Mouse (Mus musculus): ENCODE measurements around the gene Entpd5. TPM values are rescaled to one million over a fixed set of nuclear protein-coding genes. Genes with fewer than 3 reads are reported as not detected.
A peak's percentile ranks its signal among the peaks of the same experiment; 100 is the strongest.
"Not testable (repeated sequence)": the region's sequence is repeated elsewhere in the genome, so short reads cannot be mapped to it uniquely, and the experiment has no call there.

The Entpd5 gene
- total RNA-seq, 2 experiments from 2014 or later, result 74.0 to 80.2 TPM

DNA sequence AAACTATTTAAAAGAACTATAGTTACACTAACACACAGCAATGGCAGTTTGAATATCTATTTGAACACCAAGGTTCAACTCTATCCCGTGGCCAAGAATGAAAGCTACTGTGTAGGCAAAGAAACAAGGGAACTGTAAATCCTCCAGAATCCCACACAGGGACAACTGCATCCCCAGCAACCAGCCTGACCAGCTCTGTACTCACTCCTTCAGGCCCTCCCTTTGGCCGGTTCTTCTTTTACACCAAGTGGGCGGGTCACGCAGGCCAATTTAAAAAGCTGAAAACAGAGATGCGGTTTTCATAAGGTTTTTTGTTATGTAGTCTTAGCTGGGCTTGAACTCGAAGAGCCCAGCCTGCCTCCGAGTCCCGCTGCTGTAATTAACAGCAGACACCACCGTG is 9.7 kb downstream of the Entpd5 start:
- no peak for DNase-seq

DNA sequence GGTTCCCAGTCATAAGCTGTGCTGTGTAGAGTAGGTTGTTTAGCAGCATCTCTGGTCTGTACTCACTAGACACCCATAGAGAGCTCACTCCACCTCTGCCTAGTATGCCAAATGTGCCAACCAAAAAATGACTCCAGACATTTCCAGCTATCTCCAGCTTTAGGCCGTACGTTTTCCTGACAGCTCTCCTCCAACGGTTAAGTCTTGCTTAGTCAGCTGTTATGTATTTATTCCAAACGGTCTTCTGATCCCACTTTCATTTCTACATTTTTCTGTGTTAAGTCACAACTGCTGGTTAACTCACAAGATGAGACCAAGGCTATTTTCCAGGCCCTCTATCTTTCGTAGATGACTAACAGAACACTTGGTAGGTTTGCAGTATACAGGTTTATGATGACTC is 10.2 kb downstream of the Entpd5 start:
- DNase-seq, result no peak

DNA sequence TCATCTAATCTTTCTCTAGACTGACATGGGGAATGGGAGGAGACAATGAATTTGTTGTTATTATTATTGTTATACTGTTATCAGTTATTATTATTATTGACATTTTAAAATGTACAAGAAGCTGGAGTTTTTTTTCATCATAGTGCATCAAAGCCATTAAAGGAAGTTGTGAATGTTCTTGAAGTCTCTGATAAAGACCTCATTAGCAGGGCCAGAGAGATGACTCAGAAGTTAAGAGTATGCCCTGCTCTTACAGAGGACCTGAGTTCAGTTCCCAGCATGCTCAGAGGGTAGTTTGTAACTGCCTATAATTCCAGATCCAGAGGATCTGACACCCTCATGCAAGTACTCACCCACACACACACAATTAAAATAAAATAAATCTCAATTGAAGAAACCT is 11.1 kb downstream of the Entpd5 start:
- DNase-seq, result no peak

DNA sequence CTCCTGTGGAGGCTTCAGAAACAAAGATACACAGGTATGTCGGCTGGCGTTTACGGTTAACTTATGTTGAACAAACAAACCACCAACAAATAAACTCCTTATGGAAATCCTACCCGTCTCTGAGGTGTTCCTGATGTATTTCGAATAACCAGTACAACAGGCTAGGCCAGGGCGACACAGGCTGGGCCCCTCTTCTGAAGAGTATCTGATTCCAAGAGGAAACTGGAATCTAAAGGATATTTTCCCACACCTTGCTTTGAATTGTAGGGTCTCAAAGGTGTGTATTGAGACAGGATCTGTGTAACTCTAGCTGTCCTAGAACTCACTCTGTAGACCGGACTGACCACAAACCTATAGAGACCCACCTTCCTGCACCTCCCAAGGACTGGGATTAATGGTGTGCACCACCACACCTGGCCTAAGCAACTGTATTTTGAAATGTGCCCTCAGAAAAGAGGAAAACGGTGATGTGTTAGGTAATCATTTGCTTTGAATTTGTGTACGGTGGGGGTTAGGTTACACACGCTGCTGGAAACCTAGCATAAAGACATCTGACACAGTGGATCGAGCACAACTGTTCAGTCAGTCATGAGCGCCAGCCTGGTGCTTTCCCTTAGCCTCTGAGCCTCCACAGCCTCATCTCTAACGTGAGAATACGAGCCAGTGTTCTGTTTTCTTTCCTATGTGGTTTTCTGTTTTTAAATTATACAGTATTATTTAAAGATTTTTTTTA is 11.7 kb downstream of the Entpd5 start:
- DNase-seq, result no peak

DNA sequence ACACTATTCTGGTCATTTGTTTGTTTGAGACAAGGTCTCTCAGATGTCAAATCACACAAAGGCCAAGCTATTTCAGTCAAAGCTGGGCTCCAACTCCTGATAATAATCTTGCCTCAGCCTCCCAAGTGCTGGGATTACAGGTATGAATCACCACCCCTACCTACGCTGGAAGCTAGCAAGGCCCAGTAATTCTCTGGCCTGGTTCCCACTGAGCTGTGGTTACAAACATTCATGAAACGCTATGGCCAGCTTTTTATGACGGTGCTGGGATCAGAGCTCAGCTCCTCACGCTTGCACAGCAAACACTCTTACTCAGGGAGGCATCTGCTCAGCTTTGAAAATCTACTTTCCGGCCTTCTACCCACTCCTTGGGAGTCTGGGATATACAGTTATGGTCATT is 15.0 kb downstream of the Entpd5 start:
- DNase-seq, result no peak

DNA sequence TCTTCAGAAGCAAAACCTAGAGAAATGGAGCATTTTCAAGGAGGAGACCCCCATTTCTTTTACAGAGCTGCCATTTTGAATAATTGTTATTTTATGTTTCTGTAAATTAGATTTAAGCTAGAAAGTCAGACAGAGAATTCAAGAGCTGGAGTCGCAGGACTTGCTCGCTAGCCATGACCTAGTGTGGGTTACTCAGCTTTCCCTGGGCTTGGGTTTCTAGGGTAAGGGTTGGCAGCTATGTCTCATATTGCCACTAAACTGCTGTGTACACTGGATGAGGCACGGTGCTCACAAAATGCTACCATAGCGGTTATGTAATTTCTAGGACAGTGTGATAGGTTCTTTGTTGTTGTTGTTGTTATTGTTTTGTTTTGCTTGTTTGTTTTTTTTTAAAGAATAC is 16.1 kb downstream of the Entpd5 start:
- DNase-seq, result no peak

DNA sequence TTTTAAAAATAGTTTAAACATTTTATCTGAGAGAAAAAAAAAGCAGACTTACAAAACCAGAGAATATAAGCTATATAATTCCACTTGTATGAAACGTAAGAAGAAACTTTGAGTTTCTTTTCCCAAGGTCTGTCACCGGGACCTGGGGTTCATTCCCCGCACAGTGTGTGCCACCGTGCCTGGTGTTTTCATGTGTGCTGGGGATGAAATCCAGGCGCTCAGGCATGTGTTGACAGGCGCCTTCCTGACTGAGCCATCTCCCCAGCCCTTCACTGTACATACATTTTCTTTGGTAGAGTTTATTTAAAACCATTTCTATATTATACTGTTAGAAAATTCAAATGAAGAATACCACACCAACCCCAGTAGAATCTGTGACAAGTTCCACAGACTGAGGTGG is 18.5 kb downstream of the Entpd5 start:
- DNase-seq, result no peak

DNA sequence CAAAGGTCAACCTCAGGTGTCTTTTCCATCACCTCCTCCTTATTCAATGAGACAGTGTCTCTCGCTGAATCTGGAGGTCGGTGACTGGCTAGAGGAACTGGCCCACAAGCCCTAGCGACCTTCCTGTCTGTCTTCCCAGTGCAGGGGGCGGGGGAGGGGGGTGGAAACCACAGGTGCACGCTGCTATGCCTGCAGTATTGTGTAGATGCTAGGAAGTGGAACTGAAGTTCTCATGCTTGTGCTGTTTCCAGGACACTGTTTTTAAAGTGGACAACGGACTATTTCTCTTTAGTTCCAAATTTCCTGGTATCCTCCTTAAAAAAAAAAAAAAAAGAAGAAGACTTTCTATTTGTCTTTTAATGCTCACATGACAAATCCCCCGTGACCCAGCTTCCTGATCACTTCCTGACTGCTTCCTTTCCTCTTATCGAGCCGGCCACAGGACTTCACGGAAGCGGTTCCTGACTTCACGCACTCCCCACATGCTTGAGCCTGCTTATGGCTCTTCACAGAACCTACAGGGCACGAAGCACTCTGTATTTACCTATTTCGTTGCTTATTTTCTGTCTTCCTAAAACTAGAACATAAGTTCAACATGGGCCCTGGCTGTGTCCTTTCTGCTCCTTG is 19.9 kb downstream of the Entpd5 start:
- peak in 1 of 2 experiments; percentile 28 for DNase-seq

DNA sequence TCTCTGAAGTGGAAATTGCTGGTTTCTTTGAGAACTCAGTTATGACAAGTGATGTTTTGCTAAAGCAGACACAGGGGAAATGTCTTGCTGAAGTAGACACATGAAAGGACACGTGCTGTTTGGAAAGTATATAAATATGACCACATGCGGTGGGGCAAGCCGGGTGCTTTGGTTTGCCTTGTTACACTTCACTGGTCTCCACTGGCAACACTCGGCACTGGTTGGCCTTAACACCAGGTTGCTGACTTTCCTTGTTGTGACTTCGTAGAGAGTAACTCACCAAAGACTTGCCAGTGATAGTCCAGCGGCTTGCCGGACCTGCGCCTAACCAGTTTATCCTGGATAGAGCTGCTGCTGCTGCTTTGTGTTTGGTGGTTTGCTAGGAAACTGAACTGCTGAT is 20.7 kb downstream of the Entpd5 start:
- DNase-seq, result no peak

DNA sequence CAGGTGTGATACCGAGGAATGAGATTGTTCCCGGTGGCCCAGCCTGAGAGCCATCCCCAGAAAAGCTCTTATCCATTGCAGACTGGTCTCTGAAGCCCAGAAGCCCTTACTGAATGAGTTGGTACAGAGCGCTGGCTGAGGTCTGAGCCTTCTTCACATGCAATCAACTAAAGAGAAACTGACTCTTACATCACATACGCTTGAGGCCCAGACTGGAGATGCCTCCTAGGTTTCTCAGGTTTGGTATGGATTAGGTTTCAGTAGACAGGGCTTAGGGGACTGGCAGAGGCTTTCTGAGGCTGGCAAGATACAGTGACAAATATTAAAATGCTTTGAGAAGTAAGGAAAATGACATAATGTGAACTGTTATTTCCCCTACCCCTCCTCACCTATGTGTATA is 23.4 kb downstream of the Entpd5 start:
- DNase-seq, result no peak

DNA sequence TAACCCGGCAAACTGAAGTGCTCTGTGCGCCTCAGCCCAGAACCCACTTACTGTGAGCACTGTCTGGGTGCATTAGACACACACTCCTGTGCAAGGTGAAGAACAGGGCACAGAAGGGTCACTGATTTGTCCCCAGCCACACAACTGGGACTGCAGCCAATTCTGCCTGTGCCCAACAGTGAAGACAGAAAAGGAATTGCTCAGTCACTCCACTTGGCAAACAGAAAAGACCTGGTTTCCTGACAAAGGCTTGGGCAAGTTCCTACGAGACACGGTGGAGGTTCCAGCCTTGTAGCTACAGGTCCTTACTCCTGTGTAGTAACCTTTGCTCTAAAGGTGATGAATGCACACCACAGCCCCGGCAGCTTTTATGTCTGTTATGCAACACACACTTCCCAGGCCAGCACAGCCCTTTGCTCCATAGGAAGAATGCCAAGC is 24.2 kb downstream of the Entpd5 start:
- DNase-seq, result peak; percentile 77 to 84

DNA sequence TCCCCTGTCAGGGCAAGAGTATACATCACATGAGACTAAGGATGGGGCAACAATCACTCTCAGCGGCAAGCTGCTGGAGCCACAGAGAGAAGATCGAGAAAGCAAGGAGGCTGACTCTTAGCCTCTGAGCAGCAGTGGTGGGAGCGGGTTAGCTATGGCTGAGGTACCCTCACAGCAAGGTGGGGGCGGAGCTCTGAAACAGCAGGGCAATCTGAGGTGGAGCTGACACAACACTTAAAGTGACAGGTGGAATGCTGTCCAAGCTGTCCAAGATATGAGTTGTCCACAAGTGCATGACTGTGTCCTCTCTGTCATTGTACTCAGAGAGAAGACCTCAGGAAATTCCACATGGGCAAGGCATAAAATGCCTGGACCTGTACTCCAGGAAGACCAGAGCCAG is 26.5 kb downstream of the Entpd5 start:
- DNase-seq, result peak; percentile 46 to 61

DNA sequence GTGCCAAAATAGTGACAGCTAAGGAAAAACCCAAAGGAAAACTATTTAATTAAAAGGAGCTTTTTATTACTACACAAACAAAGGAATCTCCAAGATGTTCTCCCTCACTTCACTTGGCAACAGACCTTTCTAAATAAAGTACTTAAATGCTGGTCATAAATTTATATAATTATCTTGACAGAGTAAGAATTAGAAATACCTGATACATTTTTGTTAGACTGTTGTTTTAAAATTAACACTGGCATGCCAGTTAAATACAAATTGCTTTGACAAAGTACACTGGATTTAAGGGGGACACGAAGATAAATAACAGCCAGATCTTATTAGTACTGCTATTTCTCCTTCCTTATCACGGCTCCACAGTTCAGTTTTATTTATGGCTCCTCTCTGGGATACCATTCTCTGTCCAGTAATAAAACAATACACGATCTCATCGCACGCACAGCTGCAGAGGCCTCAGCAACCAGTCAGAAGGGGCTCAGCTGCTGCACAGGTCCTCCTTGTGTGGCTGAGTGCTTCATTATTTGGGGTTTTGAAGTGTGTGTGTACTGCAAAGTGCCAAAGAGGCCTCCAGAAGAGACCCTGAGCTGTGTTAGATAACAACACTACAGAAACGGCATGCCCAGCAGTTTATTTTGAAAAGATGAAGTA is 34.9 kb downstream of the Entpd5 start:
- no peak for DNase-seq

DNA sequence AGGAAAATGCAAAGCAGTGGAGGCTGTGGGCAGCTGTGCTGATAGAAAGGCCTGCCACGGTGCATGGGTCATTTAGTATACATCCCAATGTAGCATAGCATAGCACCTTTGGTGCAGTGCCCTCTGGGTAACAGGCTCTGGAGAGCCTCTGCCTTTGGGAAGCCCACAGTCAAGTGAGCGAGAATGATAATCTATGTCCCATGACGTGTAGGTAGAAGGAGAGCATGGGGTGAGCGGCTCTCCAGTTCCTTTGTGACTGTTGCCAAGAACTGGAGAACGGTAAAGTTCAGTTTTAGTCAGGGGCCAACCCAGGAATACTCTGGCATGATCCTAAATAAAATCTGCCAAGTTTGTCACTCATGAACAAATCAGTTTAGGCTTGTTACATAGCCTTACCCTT is 37.2 kb downstream of the Entpd5 start:
- no peak for DNase-seq

DNA sequence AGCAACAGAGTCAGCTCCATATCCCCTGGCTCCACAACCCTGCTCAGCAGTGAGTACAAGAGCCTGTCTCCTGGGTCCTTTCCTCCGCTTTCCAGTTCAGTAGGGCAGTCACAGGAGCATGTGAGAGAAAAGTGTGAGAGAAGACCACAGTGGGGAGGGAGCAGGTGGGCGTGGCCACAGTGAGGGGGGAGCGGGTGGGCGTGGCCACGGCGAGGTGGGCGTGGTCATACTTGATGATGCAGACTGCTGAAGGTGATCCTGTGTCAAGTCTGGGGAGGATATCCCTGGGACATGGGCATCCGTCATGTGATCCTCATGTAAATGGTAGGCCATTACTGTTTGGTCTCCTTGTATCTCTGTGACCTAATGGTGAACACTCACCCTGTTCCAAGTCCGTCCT is 41.9 kb downstream of the Entpd5 start:
- no peak for DNase-seq

DNA sequence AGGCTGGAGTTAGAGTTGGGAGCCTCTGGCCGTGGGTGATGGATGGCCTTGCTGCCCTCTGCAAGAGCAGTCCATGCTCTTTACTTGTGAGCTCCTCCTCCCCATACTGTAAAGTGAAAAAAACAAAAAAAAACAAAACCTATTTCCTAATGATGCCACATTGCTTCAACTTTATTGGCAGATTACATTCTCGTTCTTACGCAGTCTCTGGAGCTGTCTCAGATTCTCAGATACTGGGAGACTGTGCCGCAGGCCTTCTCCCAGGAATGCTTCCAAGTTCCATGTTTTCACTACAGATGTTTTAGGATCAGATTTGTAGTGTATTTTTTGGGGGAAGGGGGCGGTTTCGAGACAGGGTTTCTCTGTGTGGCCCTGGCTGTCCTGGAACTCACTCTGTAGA is 43.7 kb downstream of the Entpd5 start:
- DNase-seq, result no peak

DNA sequence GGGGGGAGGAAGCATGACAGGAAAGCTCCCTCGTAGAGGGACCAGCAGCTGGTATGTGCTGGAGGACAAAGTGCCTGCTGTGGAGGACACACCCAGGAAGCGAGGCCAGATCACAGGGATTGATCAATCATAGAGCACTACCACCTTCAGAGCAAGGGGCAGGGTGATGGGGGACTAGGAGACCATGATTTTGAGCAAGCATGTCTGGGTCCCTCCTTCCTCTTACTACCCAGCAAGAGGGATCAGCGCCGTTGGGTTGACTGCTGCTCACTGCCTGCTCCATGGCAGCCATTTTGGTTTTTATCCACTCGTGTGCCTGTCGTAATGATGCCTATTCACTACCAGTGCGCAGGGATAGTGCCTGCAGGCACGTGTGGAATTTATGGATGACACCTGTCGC is 44.5 kb downstream of the Entpd5 start:
- DNase-seq, result no peak

DNA sequence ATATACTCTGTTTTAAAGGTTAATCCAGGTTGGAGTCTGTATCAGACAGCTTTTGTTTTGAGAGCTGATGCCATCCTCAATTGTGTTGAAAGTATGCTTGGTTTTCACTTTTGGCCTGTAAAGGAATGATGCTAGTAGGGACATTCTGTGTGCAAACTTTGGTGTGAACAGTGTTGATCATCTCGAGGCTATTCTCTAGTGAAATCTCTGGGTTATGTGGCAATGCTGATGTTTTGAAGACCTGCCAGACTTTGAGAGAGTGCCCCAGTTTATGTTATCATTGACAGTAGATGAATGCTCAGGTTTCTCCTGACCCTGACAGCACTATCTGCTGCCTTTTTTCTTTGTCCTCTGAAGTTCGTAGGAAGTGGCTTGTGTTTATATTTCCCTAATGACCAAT is 46.0 kb downstream of the Entpd5 start:
- no peak for DNase-seq

DNA sequence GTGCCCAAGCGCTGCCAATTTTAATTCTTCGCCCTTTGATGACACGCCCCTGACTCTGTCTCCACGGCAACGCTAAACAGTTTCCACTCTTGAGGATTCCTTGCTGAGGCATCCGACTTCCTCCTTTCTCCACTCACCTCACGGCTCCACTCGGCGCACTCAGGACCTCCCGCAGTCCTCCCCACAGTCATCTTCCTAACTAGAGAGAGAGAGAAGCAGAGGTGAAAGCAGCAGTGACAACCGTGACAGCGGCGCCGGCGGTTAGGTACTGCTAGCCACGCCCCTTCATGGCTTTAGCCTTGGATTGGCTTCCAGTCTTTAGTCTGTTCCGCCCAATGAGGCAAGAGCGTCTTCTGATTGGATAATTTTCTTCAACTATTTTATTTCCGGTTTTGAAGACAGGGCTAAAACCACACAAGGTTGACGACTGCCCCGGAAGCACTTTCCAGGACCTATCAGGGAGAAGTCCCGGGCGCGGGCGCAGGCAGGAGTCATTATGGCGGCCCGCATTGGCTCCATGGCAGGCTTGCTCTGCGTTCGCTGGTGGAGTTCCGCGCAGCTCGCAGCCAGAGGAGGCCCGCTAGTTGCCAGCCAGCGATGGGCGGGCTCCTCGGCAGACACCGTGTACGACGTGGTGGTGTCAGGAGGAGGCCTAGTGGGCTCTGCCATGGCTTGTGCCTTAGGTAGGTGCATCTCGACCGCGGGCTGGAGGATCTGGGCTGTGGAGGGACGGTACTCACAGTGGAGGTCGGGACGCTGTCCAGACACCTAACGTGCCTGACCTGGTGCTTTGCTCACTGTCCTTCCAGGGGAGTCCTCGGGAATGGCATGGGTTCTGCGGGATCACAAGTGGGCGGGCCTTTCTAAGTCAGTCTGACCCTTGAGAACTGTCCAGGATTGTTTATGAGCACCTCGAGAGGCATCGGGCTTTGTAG is 47.0 kb downstream of the Entpd5 start, which contains the start of the genes Coq6 and Fam161b:
Gene Coq6 (plus strand): TSS at position 103 of the 935 bp plus-strand sequence.
Gene Fam161b (minus strand): TSS at position 279 of the 935 bp plus-strand sequence.
- peak; percentile 96 to 98 for DNase-seq

DNA sequence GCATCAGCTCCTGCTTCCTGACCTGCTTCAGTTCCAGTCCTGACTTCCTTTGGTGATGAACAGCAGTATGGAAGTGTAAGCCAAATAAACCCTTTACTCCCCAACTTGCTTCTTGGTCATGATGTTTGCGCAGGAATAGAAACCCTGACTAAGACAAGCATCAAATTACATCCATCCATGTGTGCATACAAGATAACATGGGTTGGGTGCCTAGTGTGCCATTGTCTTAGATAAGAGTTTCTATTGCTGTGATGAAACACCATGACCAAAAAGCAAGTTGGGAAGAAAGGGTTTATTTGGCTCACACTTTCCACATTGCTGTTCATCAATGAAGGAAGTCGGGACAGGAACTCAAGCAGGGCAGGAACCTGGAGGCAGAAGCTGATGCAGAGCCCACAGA is 50.1 kb downstream of the Entpd5 start:
- not testable (repeated sequence) for DNase-seq

DNA sequence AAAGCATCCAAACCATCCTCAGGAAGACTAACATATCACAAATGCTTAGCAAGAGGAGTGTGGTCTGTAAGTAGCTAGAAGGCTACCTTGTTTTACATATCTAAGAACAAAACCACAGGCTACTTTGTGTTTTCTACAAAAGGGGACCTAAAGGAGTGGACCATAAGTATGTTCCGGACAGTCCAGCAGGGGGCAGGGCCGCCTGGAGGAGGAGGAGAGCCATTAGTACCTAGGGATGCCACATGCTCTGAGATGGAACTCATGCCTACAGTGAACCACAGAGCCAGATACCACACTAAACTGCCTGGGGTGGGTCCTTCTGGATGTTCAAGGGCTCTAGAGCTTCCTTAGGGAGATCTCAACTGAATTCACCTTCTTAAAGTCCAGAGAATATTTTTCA is 61.6 kb downstream of the Entpd5 start:
- peak in 1 of 2 experiments; percentile 39 for DNase-seq

DNA sequence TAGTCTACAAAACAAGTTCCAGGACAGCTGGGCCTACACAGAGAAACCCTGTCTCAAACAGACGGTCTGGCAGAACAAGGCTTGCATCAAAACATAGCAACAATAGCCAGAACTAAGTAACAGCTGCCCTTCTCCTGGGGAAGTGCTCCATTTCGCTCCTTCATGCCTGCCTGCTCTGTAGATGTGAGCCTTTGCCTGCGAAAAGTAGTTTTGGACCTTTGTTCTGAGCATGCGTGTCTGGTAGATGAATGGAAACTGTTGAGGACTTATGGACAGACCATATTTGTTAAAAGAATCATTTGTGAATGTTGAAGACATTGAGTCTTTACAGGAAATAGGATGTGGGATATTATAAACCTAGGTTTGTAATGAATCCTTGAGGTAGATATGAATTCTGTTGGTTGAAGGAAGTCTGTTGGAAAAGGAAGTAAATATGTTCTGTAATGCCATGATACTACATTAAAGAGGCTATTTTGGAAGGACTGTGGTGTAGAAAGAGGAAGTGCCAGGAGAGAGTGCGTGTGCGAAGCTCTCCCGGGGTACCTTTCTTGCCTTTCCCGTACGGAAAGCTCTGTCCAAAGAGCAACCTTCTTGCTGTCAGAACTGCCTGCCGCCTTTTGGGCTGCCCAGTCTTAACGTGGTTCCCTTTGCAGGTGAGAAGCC is 71.7 kb downstream of the Entpd5 start:
- no peak for DNase-seq

Measured in heart, adult 18-20 months (tissue).